Mouse (Mus musculus): ENCODE results near the gene Ddx27. TPM values are rescaled to one million over a fixed set of nuclear protein-coding genes. Genes with fewer than 3 reads are reported as not detected.

Gene Ddx27
- polyA plus RNA-seq, 1 experiment, result 7.5 TPM

DNA sequence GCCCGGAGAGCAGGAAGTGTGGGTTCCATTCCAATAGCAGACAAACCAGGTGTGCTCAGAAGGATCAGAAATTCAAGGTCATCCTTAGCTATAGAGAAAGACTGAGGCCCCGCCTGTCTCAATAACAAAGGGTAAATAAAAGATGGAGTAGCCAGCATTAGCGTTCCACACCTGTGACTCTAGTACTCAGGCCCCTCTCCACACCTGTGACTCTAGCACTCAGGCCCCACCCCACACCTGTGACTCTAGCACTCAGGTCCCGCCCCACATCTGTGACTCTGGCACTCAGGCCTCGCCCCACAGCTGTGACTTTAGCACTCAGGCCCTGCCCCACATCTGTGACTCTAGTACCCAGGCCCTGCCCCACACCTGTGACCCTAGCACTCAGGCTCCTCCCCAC lies 59.6 kb downstream of the Ddx27 start:
- H3K4me3 ChIP-seq (replicated peaks), result no peak overlapping the region
- H3K4me1 ChIP-seq (ENCODE audit: control insufficient read depth), result peaks cover 25% of the 10 kb centered on the region
- H3K9me3 ChIP-seq (ENCODE audit: control insufficient read depth, low read length), result peaks cover 6% of the 10 kb centered on the region
- peaks cover 6% of the 10 kb centered on the region for H3K27me3 ChIP-seq (ENCODE audit: control insufficient read depth)
- TF ChIP-seq GATA1 (IDR thresholded peaks at IDR 0.05; ENCODE audit: low read length), result no peak
- TF ChIP-seq TAL1 (IDR thresholded peaks at IDR 0.05; ENCODE audit: low read length), result no peak
- no peaks in the 10 kb centered on the region for H3K36me3 ChIP-seq (ENCODE audit: control insufficient read depth)

- TF ChIP-seq GATA1 (IDR thresholded peaks at IDR 0.05; ENCODE audit: low read length) (no peak), TAL1 (IDR thresholded peaks at IDR 0.05; ENCODE audit: low read length) (no peak)
- Histone ChIP-seq H3K27me3 (ENCODE audit: control insufficient read depth) (no peaks in the 10 kb centered on the region; the same call in none of the 2 replicates), H3K4me1 (ENCODE audit: control insufficient read depth) (peaks cover 11% of the 10 kb centered on the region), H3K4me3 (replicated peaks) (no peak overlapping the region), H3K9me3 (ENCODE audit: control insufficient read depth, low read length) (peaks cover 6% of the 10 kb centered on the region), H3K36me3 (ENCODE audit: control insufficient read depth) (no peaks in the 10 kb centered on the region)
Observed at GRCm38 (mm10) chr2:167076352-167076751, 61.4 kb downstream of the Ddx27 start.

GRCm38 (mm10) chr2:167076759-167077158 lies 61.8 kb downstream of the Ddx27 start:
- H3K36me3 ChIP-seq (ENCODE audit: control insufficient read depth), result no peaks in the 10 kb centered on the region
- no peak for TF ChIP-seq GATA1 (IDR thresholded peaks at IDR 0.05; ENCODE audit: low read length)
- H3K27me3 ChIP-seq (ENCODE audit: control insufficient read depth), result peaks cover 1% of the 10 kb centered on the region
- H3K9me3 ChIP-seq (ENCODE audit: control insufficient read depth, low read length), result peaks cover 6% of the 10 kb centered on the region
- peaks cover 7% of the 10 kb centered on the region for H3K4me1 ChIP-seq (ENCODE audit: control insufficient read depth)
- no peak overlapping the region for H3K4me3 ChIP-seq (replicated peaks)

DNA sequence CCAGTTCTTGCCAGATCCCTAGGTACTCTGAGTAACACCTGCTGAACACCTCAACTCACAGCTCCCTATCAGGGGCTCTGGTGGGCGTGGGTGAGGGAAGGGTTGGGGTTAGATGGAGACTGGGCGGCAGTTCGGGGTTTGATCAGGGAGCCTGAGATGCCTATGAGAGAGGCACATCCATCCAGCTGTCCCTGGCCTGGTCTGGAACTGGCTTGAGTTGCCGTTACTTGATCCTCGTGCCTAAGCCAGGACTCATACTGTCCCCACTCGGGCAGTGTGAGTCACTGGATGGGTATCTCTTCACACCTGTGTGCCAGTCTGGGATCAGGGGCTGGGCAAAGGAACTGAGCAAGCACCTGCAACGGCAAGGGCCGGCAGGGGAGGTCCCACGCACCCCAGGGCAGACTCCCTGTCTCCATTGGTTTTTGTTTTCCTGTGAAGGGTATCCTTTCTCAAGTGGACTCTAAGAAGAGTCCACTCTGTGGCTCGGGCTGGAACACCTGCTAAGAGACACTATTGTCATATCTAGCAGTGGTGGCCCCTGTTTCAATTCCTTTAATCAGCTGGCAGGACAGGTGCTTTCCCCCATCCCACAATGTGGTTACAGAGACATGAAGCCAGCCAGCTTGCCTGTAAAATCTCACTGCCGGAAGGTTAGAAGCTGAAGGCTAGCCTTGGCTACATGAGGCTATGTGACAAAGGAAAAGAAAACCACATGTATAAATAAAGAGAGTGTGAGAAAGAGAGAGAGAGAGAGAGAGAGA lies 62.4 kb downstream of the Ddx27 start:
- H3K9me3 ChIP-seq (ENCODE audit: control insufficient read depth, low read length), result peaks cover 6% of the 10 kb centered on the region
- H3K4me3 ChIP-seq (replicated peaks), result no peak overlapping the region
- TF ChIP-seq GATA1 (IDR thresholded peaks at IDR 0.05; ENCODE audit: low read length) (no peak), TAL1 (IDR thresholded peaks at IDR 0.05; ENCODE audit: low read length) (no peak)
- peaks cover under 1% of the 10 kb centered on the region for H3K4me1 ChIP-seq (ENCODE audit: control insufficient read depth)
- H3K36me3 ChIP-seq (ENCODE audit: control insufficient read depth), result no peaks in the 10 kb centered on the region
- peaks cover 2% of the 10 kb centered on the region for H3K27me3 ChIP-seq (ENCODE audit: control insufficient read depth)

- Histone ChIP-seq H3K27me3 (ENCODE audit: control insufficient read depth) (peaks cover 2% of the 10 kb centered on the region), H3K9me3 (ENCODE audit: control insufficient read depth, low read length) (peaks cover 6% of the 10 kb centered on the region), H3K36me3 (ENCODE audit: control insufficient read depth) (no peaks in the 10 kb centered on the region), H3K4me3 (replicated peaks) (no peak overlapping the region), H3K4me1 (ENCODE audit: control insufficient read depth) (no peaks in the 10 kb centered on the region)
- TF ChIP-seq TAL1 (IDR thresholded peaks at IDR 0.05; ENCODE audit: low read length) (no peak), GATA1 (IDR thresholded peaks at IDR 0.05; ENCODE audit: low read length) (no peak)
Observed at GRCm38 (mm10) chr2:167078486-167078885, 63.5 kb downstream of the Ddx27 start.

GRCm38 (mm10) chr2:167078931-167079495 lies 64.0 kb downstream of the Ddx27 start:
- H3K4me3 ChIP-seq (replicated peaks), result no peak overlapping the region
- H3K27me3 ChIP-seq (ENCODE audit: control insufficient read depth), result peaks cover 2% of the 10 kb centered on the region
- H3K9me3 ChIP-seq (ENCODE audit: control insufficient read depth, low read length), result peaks cover 6% of the 10 kb centered on the region
- H3K36me3 ChIP-seq (ENCODE audit: control insufficient read depth), result no peaks in the 10 kb centered on the region
- no peaks in the 10 kb centered on the region for H3K4me1 ChIP-seq (ENCODE audit: control insufficient read depth)
- TF ChIP-seq TAL1 (IDR thresholded peaks at IDR 0.05; ENCODE audit: low read length), result no peak

DNA sequence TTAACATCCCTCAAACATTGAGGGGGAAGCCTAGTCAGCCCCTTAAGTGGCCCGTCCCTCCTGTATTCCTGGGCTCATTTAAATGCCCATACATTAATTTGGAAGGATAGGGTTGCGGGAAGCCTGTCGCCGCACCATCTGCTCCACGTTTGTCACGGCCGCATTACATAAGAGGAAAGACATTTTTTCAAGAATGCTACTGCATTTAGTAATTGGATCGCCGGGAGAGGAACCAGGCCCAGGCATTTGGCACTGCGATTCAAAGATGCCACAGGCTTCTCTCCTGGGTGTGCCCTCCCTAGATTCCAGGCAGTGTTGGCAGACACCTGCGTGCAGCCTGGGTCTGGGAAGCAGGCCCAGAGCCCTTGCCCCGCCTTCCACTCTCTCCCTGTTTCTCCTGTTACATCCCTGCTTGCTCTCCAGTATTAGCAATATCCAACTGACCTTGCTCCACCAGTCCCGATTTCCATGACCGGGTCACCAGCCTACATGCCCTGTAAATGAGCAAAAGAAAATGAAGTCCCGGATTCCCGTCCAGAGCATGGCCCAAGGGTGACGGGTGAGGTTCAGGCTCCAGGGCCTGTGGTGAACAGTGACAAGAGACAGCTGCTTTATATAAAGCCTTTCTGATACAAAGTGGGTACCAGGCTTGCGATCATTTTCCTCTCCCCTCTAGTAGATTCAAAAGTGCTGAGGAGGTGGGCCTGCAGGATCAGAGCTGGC lies 64.7 kb downstream of the Ddx27 start:
- Histone ChIP-seq H3K9me3 (ENCODE audit: control insufficient read depth, low read length) (peaks cover 6% of the 10 kb centered on the region), H3K4me1 (ENCODE audit: control insufficient read depth) (no peaks in the 10 kb centered on the region), H3K4me3 (replicated peaks) (no peak overlapping the region), H3K36me3 (ENCODE audit: control insufficient read depth) (no peaks in the 10 kb centered on the region), H3K27me3 (ENCODE audit: control insufficient read depth) (peaks cover 2% of the 10 kb centered on the region)
- no peak for TF ChIP-seq GATA1 (IDR thresholded peaks at IDR 0.05; ENCODE audit: low read length)
- no peak for TF ChIP-seq TAL1 (IDR thresholded peaks at IDR 0.05; ENCODE audit: low read length)

GRCm38 (mm10) chr2:167080387-167080786 lies 65.4 kb downstream of the Ddx27 start:
- no peak for TF ChIP-seq GATA1 (IDR thresholded peaks at IDR 0.05; ENCODE audit: low read length)
- no peak for TF ChIP-seq TAL1 (IDR thresholded peaks at IDR 0.05; ENCODE audit: low read length)
- Histone ChIP-seq H3K27me3 (ENCODE audit: control insufficient read depth) (peaks cover 2% of the 10 kb centered on the region), H3K36me3 (ENCODE audit: control insufficient read depth) (no peaks in the 10 kb centered on the region), H3K4me1 (ENCODE audit: control insufficient read depth) (no peaks in the 10 kb centered on the region), H3K4me3 (replicated peaks) (no peak overlapping the region), H3K9me3 (ENCODE audit: control insufficient read depth, low read length) (no peaks in the 10 kb centered on the region)

GRCm38 (mm10) chr2:167081135-167081534 lies 66.1 kb downstream of the Ddx27 start:
- H3K9me3 ChIP-seq (ENCODE audit: control insufficient read depth, low read length), result no peaks in the 10 kb centered on the region

More at GRCm38 (mm10) chr2:167081135-167081534, 66.1 kb downstream of the Ddx27 start:
- H3K4me1 ChIP-seq (ENCODE audit: control insufficient read depth), result no peaks in the 10 kb centered on the region
- no peaks in the 10 kb centered on the region for H3K36me3 ChIP-seq (ENCODE audit: control insufficient read depth)
- peaks cover 2% of the 10 kb centered on the region for H3K27me3 ChIP-seq (ENCODE audit: control insufficient read depth)
- H3K4me3 ChIP-seq (replicated peaks), result no peak overlapping the region
- TF ChIP-seq TAL1 (IDR thresholded peaks at IDR 0.05; ENCODE audit: low read length) (no peak), GATA1 (IDR thresholded peaks at IDR 0.05; ENCODE audit: low read length) (no peak)
